Mouse (Mus musculus) heart, adult 8-10 months (tissue): ENCODE measurements around the gene Omt2a. TPM values are rescaled to one million over a fixed set of nuclear protein-coding genes. Genes with fewer than 3 reads are reported as not detected.
"Not testable (repeated sequence)": the region's sequence is repeated elsewhere in the genome, so short reads cannot be mapped to it uniquely, and the experiment has no call there.

Experiments
- DNase-seq: peaks from one replicate; pipeline ENCODE4 v3.0.0; 2022; ENCODE audit warnings: low spot score
- total RNA-seq, 4 experiments: library from RNA; stranded (reverse); gene quantifications; 2 replicates each; pipeline ENCODE4 v1.2.4; 2022

The Omt2a gene
- total RNA-seq, 4 experiments from 2014 or later: not detected

GRCm38 (mm10) chr9:78298232-78298631, 16.4 kb downstream of the Omt2a start:
- DNase-seq: no peak

DNA sequence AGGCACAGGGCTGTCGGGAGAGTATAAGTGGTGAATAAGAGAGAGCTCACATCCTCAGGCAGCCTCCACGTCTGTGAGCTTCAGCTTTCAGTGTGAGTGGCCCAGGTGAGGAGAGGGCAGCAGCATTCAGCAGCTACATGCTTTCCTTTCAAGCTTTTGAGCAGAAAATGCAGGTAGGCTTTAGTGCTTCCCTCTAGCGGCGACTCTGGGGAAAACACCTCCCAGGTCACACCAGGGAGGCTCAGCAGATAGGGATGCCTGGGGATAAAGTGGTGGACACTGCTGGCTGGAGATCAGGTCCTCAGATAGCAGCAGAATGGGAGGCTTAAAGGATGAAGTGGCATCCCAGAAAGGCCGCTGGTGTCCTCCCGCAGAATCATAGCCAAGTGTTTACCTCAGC, 18.5 kb downstream of the Omt2a start:
- peak; percentile 11 for DNase-seq

DNA sequence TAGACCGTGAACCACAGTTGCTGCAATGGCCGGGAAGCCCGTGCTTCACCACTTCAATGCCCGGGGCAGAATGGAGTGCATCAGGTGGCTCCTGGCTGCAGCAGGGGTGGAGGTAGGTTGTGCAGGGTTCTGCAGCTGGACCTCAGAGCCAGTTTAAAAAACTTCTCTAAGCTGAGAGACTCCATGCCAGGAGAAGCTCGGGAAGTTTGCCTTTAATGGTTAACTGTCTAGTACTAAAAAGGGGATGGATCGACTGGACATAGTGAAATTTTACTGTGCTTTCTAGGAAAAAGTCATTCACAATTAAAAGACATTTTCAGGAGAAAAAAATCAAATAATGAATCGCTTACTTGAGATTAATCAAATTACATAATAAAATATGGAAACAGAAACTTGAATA, 19.8 kb downstream of the Omt2a start:
- DNase-seq: not testable (repeated sequence)

DNA sequence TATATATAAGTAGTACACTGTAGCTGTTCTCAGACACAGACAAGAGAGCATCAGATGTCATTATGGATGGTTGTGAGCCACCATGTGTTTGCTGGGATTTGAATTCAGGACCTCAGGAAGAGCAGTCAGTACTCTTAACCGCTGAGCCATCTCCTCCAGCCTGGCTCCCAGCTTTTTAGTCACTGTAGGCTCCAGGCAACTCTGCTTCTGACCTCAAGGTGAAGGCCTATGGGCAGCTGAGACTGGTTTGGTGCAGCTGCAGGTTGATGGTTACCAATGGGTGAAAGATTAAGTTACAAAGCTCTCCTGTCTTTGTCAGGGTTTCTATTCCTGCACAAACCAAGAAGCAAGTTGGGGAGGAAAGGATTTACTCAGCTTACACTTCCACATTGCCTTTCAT, 20.9 kb downstream of the Omt2a start:
- DNase-seq: not testable (repeated sequence)

DNA sequence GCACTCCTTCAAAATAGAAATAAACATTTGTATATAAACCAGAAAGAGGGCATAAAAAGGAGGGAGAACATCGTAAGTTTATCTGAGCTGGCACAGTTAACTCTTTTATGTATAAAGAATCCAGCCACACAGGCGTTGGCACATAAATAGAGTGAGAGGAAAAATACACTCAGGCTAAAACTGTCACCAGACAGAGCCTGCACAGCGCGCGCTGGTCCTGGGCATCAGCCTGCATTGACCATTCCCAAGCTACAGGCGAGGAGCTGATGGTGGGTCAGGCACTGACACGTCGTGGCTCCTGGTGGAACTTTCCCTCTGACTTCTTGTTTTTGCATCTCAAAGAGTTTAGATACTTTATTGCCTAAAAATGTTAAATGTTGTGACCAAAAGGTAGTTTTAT, 22.1 kb downstream of the Omt2a start:
- DNase-seq: not testable (repeated sequence)

DNA sequence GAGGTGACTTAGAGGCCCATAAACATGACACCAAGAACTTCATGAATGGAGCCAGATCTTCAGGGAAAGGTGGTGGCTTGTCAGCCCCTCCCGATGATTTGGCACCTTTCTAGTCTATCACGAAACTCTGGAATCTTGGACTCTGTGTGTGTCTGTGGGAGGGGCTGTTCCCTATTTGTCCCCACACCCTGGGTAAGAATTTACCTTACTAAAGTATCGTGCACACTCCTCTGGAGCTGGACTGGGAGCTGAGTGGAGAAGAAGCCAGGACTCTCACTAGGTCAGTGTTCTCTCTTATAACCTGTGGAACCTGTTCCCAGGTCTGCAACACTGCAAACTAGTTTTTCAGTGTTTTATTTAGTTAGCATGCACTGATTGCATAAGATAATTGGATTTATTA, 24.9 kb downstream of the Omt2a start, which contains the start of gene Gm10639:
TSS of gene Gm10639 (plus strand) at position 201 of the 400 bp plus-strand sequence.
- not testable (repeated sequence) for DNase-seq

GRCm38 (mm10) chr9:78289063-78289462, 25.5 kb downstream of the Omt2a start:
- not testable (repeated sequence) for DNase-seq

- DNase-seq: not testable (repeated sequence)
These were observed 32.4 kb downstream of the Omt2a start for GRCm38 (mm10) chr9:78282002-78282711.

DNA sequence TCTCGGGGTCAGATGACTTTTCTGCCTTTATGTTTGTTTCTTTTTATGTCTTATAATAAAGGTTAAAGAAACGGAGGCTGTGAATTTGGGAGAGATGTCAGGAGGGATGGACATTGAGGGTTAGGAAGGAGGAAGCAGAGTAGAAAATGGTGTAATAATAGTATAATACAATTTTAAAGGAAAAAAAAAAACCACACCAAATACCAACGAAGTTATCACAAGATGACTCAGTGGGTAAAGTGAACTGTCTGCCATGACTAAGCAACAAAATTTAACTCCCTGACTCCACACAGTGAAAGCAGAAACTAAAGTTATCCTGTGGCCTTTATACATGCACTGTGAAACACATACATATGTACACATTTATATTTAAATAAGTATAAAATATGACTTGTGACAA, 43.7 kb downstream of the Omt2a start:
- not testable (repeated sequence) for DNase-seq

Other genes starting within 250 kb of the Omt2a start
- gene Fbxo9, start 205.7 kb downstream of the Omt2a start, total RNA-seq: 10 to 100 TPM; 30.9 to 50.6 (median 45.5) TPM
- 10 to 100 TPM; 12.7 to 14.3 (median 13.3) TPM for gene Ick, start 205.6 kb downstream of the Omt2a start, total RNA-seq
- 100 to 1,000 TPM; 108 to 158 (median 147) TPM for gene Gsta4, start 132.0 kb downstream of the Omt2a start, total RNA-seq
- gene Gsta1, start 84.1 kb downstream of the Omt2a start, total RNA-seq: 10 to 100 TPM in 2 of 4 experiments, 1 to 10 TPM in 2; 2.9 to 17.3 (median 7.6) TPM
- 1 to 10 TPM in 3 of 4 experiments, under 1 TPM in 1; 0.43 to 6.3 (median 2.7) TPM for gene Gm3776, start 57.7 kb downstream of the Omt2a start, total RNA-seq
- 1 to 10 TPM in 2 of 4 experiments, under 1 TPM in 1, not detected in 1; 0.73 to 3.2 (median 2.0) TPM for gene Gm10639, start 24.9 kb downstream of the Omt2a start, total RNA-seq
- not detected for gene Omt2b, start 12.8 kb upstream of the Omt2a start, total RNA-seq
- 1 to 10 TPM; 1.4 to 4.4 (median 2.6) TPM for gene Gsta2, start 41.0 kb upstream of the Omt2a start, total RNA-seq
- not detected for gene Dppa5a, start 53.4 kb upstream of the Omt2a start, total RNA-seq
- not detected for gene Ooep, start 63.9 kb upstream of the Omt2a start, total RNA-seq
- gene Ddx43, start 81.0 kb upstream of the Omt2a start, total RNA-seq: not detected
- under 1 TPM; 0.16 to 0.44 (median 0.28) TPM for gene Cgas, start 128.4 kb upstream of the Omt2a start, total RNA-seq
- 10 to 100 TPM; 23.6 to 29.9 (median 27.6) TPM for gene Mto1, start 133.4 kb upstream of the Omt2a start, total RNA-seq
- gene Gm17324, start 134.0 kb upstream of the Omt2a start, total RNA-seq: not detected
- 100 to 1,000 TPM; 830 to 950 (median 884) TPM for gene Eef1a1, start 174.4 kb upstream of the Omt2a start, total RNA-seq